Mouse (Mus musculus) left cerebral cortex, adult 8-10 months (tissue): Measurements from ENCODE around the gene Tead2. TPM values are rescaled to one million over a fixed set of nuclear protein-coding genes. Genes with fewer than 3 reads are reported as not detected.
"Not testable (repeated sequence)": the region's sequence is repeated elsewhere in the genome, so short reads cannot be mapped to it uniquely, and the experiment has no call there.

Experiments
- DNase-seq, 2 experiments: peaks; one replicate each; pipeline ENCODE4 v3.0.0; 2022; ENCODE audit warnings: low spot score in 2 of 2
- total RNA-seq, 4 experiments: library from RNA; stranded (reverse); gene quantifications; 2 replicates each; pipeline ENCODE4 v1.2.4; 2022

Gene Tead2
- total RNA-seq, 4 experiments from 2014 or later = 2.0 to 5.1 (median 3.0) TPM

DNA sequence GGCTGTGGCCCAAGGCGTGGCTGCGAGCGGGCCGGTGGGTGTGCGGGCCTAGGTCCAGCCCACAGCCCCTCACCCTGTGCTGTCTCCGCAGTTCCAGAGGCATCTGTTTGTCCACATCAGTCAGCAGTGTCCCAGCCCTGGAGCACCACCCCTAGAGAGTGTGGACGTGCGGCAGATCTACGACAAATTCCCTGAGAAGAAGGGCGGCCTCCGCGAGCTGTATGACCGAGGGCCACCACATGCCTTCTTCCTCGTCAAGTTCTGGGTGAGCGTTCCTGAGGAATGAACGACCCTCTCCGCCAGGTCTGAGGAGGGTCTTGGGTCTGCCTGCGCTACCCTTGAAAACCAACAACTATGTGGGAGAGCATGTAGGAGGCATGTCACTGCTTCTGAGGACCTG, 13.0 kb downstream of the Tead2 start:
- no peak for DNase-seq

DNA sequence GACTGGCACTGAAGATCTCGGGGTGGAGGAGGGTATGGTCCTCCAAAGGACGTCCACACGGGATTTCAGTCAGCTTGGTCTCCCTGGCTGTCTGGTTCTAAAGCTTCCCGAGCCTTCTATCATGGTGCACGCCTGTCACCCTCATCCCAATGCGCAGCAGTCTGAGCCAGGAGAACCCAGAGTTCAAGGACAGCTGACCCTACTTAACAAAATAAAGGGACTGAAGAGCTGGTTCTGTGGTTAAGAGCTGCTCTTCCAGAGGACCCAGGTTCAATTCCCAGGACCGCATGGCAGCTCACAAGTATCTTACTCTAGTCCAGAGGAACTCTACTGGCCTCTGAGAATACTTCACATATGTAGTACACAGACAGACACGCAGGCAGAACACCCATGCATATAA, 13.5 kb downstream of the Tead2 start:
- DNase-seq = no peak

DNA sequence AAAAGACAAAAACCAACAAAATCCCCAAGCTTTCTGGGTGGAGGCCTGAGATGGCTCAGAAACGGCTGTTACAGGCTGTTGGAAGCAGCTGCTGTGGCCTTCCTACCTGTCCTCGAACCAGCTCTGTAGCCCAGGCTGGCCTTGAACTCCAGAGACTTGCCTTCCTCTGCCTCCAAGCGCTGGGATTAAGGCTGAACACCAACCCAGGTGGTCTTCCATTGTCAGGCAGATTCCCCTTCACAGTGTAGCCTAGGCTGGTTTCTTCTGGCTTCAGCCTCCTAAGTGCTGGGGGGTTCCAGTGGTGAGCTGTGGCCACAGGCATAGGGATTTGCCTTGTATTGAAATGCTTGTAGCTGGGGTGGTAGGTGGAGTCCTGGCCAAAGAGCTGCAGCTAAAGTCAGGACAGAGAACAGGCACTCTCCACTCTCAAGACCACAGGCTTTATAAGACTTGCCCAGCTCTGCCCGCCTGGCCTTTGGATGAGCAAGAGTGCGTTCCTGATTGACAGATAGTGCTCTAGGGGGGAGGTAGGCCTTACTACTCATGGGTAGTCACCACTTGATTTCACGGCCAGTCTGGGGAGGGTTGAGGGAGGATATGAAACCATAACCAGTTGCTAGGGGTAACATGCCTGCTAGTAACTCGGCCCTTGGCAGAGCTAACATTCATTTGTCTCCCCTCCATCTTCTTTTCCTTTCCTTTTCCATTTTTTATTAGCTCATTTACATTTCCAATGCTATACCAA, 14.1 kb downstream of the Tead2 start:
- DNase-seq = no peak

DNA sequence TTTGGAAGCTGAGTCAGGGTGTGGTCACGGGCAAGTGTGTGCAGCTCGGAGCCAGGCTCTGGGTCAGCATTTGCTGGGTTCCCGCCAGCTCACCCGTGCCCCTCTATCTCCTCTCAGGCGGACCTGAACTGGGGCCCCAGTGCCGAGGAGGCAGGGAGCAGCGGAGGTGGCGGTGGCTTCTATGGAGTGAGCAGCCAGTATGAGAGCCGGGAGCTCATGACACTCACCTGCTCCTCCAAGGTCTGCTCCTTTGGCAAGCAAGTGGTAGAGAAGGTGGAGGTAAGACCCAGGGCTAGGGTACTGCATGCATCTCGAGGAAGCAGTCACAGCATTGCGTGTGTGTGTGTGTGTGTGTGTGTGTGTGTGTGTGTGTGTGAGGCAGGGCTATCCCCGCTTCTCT, 15.6 kb downstream of the Tead2 start:
- DNase-seq = no peak

DNA sequence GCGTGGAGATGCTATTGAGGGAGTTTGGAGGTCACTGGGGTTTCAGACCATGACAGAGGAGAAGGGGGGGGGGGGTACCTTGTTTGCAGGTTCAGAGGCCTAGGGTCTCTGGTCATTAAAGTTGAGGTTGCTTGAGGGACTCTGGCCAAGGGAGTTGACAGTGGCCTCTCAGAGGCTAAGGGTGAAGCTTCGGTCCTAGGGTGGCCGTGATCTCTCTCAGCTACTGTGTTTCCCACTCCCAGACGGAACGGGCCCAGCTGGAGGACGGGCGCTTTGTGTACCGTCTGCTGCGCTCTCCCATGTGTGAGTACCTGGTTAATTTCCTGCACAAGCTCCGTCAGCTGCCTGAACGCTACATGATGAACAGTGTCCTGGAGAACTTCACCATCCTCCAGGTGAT, 16.4 kb downstream of the Tead2 start:
- DNase-seq = no peak

DNA sequence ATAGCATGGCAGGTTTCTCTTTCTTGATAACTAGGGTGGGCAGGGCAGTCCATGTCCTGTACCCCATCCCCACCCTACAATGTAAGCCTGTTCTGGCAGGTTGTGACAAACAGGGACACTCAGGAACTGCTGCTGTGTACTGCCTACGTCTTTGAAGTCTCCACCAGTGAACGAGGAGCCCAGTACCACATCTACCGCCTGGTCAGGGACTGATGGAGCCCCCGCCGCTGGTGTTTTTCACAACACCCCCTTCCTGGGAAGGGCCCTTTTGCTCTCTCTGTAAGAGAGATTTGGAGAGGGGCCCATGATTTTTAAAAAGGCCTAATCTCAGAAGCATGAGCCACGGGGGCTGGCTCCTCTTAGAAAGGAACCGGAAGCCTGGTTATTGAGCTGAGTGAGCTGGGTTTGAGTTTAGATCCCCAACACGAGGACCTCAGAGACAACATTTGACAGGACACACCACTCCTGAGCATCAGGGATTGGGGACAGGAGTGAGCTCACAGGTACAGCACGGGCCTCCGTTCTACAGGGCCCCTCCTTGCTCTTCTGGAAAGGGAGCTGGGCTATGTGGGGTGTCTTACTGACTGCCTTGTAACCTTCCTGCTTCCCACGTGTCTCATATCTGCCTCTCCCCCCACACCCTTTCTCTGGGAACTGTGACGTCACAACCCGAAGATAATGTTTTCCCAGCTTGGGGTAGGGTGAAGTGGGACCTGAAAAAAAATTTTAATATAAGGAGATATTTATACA, 17.3 kb downstream of the Tead2 start:
- peak; percentile 28 to 66 for DNase-seq

DNA sequence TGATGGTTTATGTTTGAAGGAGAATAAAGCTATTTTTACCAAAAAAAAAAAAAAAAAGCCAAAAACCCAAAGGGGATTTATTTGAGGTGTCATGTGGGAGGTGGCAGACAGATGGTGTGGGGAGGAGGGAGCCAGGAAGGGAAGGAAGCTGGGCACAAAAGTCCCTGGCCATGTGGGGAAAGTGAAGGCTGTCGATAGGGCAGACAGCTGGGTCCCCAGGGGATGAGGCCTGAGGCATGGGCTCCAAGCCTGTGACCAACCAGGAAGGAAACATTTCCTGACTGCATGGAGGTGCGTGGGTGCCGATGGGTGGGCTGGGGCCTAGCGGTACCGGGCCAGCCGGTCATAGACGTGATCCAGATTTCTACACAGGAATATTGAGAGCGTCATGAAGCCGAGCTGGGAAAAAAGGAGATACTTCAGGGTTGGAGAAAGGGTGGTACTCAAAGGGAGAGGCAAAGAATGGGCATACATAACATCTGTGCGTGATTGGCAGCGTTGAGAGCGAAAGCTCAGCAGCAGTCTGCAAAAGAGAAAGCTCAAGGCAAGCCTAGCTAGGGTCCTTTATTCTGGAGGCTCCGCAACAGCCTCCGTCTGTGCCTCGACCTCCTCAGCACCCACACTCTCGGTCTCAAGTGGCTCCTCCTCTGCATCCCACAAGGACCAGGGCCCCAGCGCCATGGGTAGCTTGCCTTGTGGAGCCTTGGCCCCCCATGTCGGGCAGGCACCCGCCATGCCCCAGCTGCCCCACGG, 18.2 kb downstream of the Tead2 start:
- peak; percentile 46 to 89 for DNase-seq

DNA sequence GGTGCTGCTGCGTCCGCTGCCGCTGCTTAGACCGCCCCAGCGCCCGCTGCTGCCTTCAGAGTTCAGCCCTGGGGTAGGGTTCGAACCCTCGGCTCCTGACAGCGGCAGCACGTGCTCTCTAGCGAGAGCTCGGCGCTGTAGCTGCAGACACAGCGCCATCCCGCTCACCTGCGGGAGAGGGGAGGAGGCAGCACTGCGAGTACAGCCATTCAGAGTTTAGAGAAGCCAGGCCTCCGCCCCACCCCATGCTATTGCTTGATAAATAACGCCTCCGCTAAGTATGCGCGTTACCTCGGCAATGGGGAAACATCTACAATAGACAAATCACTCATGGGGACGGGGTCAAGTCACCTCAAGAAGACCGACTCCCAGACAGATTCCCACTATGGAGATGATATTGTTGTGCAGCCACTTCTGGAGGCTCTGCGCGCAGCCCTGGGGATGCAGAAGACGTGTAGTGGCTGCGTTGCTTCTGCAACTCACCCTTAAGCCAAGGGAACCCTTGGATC, 18.8 kb downstream of the Tead2 start:
- DNase-seq = peak in 1 of 2 experiments; percentile 44

DNA sequence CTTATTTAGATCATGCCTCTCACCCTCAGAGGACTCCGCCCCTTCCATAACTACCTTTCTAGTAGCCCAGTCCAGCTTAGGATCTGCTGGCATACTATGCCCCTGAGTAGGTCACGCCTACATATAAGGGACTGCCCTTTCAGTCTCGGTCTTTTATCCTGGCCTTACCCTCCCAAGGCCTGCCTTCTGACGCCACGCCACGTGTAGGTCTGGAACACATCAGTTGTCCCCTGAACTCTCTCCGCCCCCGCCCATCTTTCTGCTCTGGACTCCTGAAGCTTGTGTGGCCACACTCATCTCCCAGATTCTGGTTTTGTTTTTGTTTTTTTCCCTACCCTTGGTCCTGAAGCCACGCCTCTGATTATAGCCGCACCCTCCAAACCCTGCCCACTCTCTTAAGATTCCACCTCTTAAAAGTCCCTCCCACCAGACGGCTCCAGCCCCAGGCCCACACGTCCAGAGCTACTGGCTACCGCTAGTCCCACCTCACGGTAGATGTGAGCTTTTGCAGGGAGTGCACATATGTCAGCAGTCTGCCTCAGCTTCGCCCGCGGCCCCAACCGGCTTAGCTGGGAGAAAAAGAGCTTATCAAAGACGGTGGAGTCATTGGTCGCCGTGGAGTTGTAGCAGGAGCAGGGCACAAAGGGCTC, 19.5 kb downstream of the Tead2 start:
- DNase-seq = no peak

DNA sequence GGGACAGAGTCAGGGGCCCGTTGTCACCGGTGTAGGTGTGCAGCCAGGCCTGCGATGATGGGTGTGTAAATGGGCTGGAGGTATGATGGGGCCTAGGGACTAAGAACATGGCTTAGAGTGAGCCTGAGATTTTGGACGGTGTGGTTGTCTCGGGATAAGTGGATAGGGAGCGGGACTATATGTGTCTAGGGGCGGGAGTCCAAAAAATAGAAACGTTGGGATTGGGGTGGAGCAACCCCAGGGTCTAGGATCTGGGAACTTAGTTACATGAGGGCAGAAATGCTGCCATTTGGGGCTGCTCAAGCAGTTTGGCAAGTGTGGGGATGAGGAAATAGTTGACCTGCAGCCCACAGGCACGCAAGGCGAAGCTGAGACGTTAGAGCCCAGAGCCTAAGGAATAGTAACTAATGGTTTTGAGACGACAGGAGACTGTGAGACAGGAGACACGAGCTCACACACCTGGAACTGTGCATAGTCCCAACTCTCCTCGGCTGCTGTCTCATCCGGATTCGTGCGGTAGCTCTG, 20.2 kb downstream of the Tead2 start:
- DNase-seq = no peak

DNA sequence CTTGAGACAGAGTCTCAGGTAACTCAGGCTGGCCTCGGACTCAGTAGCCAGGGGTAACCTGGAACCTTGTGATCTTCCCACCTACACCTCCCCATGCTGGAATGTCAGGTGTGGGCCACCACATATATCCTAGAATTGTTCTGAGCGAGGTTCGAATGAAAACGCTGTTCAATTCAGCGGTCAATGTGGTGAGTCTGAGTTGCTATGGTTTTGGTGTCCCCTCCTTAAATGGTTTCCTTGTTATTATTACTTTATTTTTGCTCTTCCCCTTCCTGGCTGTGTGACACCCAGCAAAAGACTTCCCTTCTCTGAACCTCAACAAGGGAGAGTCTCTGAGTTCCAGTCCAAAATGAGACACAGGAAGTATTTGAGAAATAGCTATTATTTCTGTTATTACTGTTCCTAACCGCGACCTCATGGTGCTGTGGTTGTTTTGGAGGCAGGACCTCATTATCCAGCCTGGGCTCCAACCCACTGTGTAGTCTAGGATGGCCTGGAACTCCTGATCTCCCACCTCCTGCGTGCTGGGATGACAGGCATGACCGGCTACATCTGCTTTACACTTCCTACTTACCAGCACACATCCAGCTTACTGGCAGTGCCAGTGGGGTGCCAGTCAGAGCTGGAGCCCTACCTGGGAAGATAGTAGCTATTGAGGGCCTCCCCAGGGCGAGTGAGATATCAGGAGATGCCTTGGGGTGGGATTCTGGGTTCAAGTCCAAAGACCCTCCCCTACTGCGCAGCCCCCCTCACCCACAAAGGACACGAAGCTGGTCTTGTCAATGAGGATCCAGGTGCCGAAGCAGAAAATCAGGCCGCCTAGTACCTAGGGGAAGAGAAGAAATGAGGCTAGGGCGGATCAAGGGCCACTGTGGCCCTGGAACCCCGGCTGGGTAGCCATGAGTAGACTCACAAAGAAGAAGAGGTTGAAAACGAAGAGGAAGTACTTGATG, 22.5 kb downstream of the Tead2 start:
- no peak for DNase-seq

DNA sequence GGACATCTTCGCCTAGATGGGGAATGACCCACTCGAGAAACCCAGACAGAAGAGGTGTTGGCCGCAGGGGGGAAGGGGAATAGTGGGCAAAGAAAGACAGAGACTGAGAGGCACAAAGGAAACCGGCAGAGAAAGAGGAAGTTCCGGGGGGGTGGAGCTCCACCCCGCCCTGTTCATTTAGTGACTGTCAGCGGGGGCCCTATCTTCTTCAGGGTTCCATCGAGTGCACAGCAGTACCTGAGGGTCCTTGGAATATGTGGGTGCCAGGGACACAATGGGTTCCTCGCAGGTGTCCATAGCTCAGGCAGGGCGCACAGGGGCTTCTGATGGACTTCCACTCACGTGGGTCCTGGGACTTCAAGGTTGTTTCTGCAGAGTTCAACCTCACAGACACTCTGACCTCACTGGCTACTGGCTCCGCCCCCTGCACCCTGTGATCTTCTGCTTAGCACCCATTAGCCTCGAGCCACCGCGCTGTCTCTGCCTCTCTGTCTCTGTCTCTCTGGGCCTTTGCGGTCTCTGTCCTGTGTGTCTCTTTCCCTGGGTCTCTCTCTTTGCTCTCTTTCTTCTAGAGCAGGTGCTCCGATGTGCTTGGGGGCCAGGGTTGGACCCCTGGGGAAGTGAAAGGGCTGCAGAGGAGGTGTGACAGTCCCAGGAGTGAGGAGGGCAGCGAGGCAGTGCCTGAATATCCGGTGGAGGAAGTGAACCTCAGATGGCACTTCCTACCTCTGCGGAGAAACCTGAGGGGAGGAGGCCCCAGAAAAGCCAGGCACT, 23.4 kb downstream of the Tead2 start, which contains the start of gene Cd37:
Gene Cd37 (minus strand): TSS at position 393 of the 774 bp plus-strand sequence.
- no peak for DNase-seq

DNA sequence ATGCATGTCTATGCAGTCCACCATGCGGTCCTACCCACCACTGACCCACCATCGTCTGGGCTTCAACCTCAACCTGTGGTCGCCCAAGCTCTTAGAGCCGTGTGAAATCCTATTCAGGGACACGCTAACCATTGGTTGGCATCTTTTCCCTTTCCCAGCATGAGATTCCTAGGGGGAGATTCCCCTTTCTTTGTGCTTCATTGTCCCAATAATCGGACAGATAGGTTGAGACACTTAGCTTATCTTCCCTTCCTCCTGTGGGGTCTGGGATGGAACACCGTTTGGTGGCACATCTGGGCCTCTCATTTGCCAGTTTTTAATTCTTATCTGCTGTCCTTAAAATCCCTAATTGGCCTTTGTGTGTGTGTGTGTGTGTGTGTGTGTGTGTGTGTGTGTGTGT, 24.6 kb downstream of the Tead2 start:
- no peak for DNase-seq

DNA sequence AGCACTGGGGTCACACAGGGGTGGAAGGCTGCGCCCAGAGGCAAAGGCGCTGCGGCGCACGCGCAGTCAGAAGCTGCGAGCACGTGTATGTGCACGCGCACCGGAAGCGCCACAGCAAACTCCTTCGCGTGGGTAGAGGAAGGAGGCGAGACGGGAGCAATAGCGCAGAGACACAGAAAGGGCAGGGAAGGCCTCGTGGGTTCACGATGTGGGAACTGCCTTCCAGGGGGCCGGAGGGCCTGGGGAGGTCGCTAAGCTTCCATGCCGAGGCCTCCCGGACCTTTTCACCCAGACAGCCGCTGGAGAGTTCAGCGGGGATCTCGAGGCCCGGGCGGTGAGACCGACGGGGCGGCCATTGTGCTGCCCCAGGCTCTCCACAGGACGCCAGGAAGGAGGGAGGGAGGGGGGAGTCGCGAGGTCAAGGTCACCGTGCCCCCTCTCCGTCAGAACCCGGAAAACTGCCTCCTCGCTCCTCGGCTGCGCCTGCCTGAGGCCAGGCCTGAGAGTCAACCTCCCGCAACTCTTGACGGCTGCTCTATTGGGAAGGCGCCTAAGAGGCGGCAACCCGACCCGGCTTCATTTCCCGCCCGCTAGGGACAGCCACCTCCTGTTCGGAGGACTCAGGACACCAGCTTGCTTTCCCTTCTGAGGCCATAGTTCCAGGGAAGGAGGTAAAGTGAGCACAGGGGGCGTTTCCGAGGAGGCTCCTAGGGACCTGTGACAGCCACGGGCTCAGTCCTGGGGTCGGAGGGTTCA, 25.3 kb downstream of the Tead2 start, which contains the start of gene Slc6a16:
Gene Slc6a16 (plus strand): TSS at position 453 of the 756 bp plus-strand sequence.
- peak; percentile 47 to 53 for DNase-seq

DNA sequence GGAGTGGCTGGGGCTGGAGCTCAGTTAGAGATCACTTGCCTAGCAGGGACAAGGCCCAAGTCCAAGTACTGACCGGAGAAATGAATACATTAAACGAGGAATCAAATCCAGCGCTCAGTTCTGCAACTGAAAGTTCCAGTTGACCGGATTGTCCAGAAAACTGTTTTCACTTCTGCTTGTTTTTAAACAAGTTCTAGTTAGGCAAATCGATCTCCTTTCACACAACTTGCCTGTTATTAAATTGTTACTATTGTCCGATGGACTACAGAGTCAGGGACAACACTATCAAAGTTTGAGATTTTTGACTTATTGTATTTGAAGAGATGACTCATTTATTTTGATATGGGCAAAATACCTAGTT, 25.8 kb downstream of the Tead2 start:
- DNase-seq = no peak

DNA sequence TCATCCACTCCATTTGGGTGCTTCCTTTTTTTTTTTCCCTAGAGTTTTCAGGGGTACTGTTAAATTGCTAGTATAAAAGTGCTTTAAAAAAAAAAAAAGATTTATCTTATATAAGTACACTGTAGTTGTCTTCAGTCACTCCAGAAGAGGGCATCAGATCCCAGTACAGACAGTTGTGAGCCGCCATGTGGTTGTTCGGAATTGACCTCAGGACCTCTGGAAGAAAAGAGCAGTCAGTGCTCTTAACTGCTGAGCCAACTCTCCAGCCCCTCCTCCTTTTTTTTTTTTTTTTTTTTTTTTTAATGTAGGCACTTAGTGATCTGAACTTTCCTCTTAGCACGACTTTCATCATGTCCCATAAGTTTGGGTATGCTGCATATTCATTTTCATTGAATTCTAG, 32.1 kb downstream of the Tead2 start:
- no peak for DNase-seq

DNA sequence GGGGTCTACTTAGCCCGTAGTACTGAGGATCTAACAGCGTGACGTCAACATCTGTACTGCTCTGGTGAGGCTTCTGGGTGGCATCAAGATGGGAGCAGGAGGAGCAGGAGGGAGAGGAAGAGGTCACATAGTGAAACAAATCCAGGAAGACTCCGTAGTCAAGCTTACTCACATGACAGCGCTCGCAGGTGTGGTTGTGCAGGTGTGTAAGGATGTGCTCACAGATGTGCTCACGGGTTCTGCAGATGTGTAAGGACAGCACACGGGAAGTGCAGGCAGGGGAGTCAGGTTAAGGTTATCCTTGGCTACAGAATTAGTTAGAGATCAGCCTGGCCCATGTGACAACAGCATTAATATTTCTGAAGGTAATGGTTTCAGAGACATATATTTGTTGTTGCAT, 38.3 kb downstream of the Tead2 start:
- no peak for DNase-seq

DNA sequence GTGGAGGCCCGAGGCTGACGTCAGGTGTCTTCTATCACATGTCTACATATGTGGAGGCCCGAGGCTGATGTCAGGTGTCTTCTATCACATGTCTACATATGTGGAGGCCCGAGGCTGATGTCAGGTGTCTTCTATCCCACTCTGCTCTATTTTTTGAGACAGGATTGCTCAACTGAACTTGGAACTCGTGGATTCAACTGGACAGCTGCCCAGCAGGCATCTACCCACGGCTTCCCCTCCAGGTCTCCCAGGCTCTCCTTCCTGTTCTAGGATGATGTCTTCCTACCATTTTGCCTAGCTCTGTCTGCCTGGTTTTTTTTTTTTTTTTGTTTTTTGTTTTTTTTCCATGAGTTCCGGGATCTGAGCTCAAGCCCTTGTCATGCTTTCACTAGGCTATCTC, 40.3 kb downstream of the Tead2 start:
- DNase-seq = not testable (repeated sequence)
